ENCODE assay signal across 10 mouse cellular contexts in the genomic region with DNA sequence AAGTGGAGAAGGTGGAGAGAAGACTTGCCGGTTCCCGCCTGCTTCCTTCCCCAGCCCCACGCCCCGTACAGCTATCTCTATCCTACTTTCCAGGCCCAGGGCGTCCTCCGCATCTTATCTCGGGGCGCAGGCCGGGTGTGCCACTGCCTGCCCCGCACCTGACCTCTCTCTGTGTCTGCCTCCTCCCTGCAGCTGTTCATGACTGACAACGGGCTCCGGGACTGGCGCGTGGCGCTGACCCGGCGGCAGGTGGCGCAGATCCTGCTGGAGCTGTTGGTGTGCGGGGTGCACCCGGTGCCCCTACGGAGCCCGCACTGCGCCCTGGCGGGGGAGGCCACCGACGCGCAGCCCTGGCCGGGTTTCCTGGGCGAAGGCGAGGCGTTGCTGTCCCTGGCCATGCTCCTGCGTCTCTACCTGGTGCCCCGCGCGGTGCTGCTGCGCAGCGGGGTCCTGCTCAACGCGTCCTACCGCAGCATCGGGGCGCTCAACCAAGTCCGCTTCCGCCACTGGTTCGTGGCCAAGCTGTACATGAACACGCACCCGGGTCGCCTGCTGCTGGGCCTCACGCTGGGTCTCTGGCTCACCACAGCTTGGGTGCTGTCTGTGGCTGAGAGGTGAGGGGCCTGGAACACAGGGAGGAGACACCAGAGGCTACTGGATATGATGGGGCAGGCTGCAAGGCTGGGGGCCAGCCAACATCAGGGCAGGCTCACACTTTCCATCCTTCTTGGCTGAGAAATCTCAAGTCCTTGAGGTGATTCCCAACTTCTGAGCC. TPM values are rescaled to one million over a fixed set of nuclear protein-coding genes. Genes with fewer than 3 reads are reported as not detected.
DNase-seq lines count a peak whose midpoint lies in the region; ATAC-seq and TF ChIP-seq lines count a peak whose summit lies in the region.
"Had no signal": no experiment of that assay in that cellular context is flagged by ENCODE, and none has a peak within 500 bp of the region (broad histone marks: within the 10 kb centered on the region; RNA-seq: fewer than 3 reads in every experiment).

No protein-coding gene starts in this region.

- no peaks in the 10 kb centered on the region for H3K9me3 ChIP-seq in forebrain, embryonic 11.5 days (ENCODE audit: control insufficient read depth, low read length)
- H3K9me3 ChIP-seq in hindbrain, embryonic 14.5 days (ENCODE audit: control insufficient read depth, low read length), result no peaks in the 10 kb centered on the region
- H3K9me3 ChIP-seq in lung, embryonic 16.5 days (ENCODE audit: control insufficient read depth, low read length), result no peaks in the 10 kb centered on the region

- H3K4me1 ChIP-seq in forebrain, embryonic 11.5 days (replicated peaks; ENCODE audit: control insufficient read depth, insufficient read depth, low read length), result peaks cover 5% of the 10 kb centered on the region; the same call in 1 of the 2 replicates
- peaks cover 4% of the 10 kb centered on the region; the same call in 1 of the 2 replicates for H3K4me1 ChIP-seq in hindbrain, embryonic 14.5 days (replicated peaks; ENCODE audit: control insufficient read depth, insufficient read depth, low read length)
- peaks cover 16% of the 10 kb centered on the region; the same call in 1 of the 2 replicates for H3K4me1 ChIP-seq in lung, embryonic 16.5 days (replicated peaks; ENCODE audit: control insufficient read depth, insufficient read depth, low read length)
- H3K4me1 ChIP-seq in small intestine, adult 2 months (ENCODE audit: control insufficient read depth, insufficient read depth, insufficient read length, low read length), result peaks cover 29% of the 10 kb centered on the region

- no peak overlapping the region for H3K27ac ChIP-seq in forebrain, embryonic 11.5 days (ENCODE audit: low read depth, low read length)
- H3K27ac ChIP-seq in hindbrain, embryonic 14.5 days, result no peak overlapping the region
- H3K27ac ChIP-seq in lung, embryonic 16.5 days (ENCODE audit: low read length), result no peak overlapping the region
- H3K27ac ChIP-seq in small intestine, adult 2 months (ENCODE audit: insufficient read depth, low read depth, low read length), result peak overlapping the region; percentile 54; the same call in 1 of the 2 replicates
- H3K27ac ChIP-seq: macrophage had no signal

- peak; percentile 41; the same call in 1 of the 2 replicates for TF ChIP-seq CTCF in small intestine, adult 2 months (IDR thresholded peaks at IDR 0.05; ENCODE audit: extremely low read depth, insufficient read length, insufficient replicate concordance, low read depth, low read length)

- H3K4me3 ChIP-seq in forebrain, embryonic 11.5 days (ENCODE audit: low read depth, low read length), result peak overlapping the region; percentile 20
- peak overlapping the region; percentile 10; the same call in 1 of the 2 replicates for H3K4me3 ChIP-seq in hindbrain, embryonic 14.5 days (replicated peaks; ENCODE audit: low read length)
- H3K4me3 ChIP-seq in lung, embryonic 16.5 days (ENCODE audit: low read length), result peak overlapping the region; percentile 28
- peak overlapping the region; percentile 19 for H3K4me3 ChIP-seq in small intestine, adult 2 months (ENCODE audit: low read depth, low read length)

- peaks cover 5% of the 10 kb centered on the region for H3K27me3 ChIP-seq in forebrain, embryonic 11.5 days (ENCODE audit: control insufficient read depth, insufficient read depth, low read length)
- H3K27me3 ChIP-seq in hindbrain, embryonic 14.5 days (ENCODE audit: control insufficient read depth, insufficient read depth, low read length), result no peaks in the 10 kb centered on the region; the same call in 1 of the 2 replicates
- no peaks in the 10 kb centered on the region for H3K27me3 ChIP-seq in lung, embryonic 16.5 days (ENCODE audit: control insufficient read depth, insufficient read depth, low read depth, low read length)
- H3K27me3 ChIP-seq in small intestine, adult 2 months (ENCODE audit: control insufficient read depth, insufficient read depth, low read length), result no peaks in the 10 kb centered on the region

- no peaks in the 10 kb centered on the region for H3K36me3 ChIP-seq in forebrain, embryonic 11.5 days (ENCODE audit: control insufficient read depth, insufficient read depth, low read length)
- no peaks in the 10 kb centered on the region for H3K36me3 ChIP-seq in hindbrain, embryonic 14.5 days (replicated peaks; ENCODE audit: control insufficient read depth, insufficient read depth)
- H3K36me3 ChIP-seq in lung, embryonic 16.5 days (ENCODE audit: control insufficient read depth, insufficient read depth, low read length), result no peaks in the 10 kb centered on the region
- H3K36me3 ChIP-seq in small intestine, adult 2 months (ENCODE audit: control insufficient read depth, insufficient read depth, low read length), result peaks cover 13% of the 10 kb centered on the region

- H3K9ac ChIP-seq in forebrain, embryonic 11.5 days (ENCODE audit: low read length), result peak overlapping the region; percentile 32
- peak overlapping the region; percentile 17; the same call in 1 of the 2 replicates for H3K9ac ChIP-seq in hindbrain, embryonic 14.5 days
- H3K9ac ChIP-seq in lung, embryonic 16.5 days (ENCODE audit: low read length), result peak overlapping the region; percentile 52

- ATAC-seq in cerebellum, adult (ENCODE audit: insufficient number of reproducible peaks, low FRiP score, low TSS enrichment), result no peak
- peak; percentile 70 for ATAC-seq in forebrain, embryonic 11.5 days (replicated peaks; ENCODE audit: low FRiP score)
- ATAC-seq in hindbrain, embryonic 14.5 days (ENCODE audit: low FRiP score), result no peak
- ATAC-seq in lung, embryonic 16.5 days (ENCODE audit: low read depth), result peak; percentile 45

- H3K4me2 ChIP-seq in forebrain, embryonic 11.5 days (ENCODE audit: low read depth, low read length, severe bottlenecking), result peak overlapping the region; percentile 53
- H3K4me2 ChIP-seq in hindbrain, embryonic 14.5 days (replicated peaks), result peak overlapping the region; percentile 38
- H3K4me2 ChIP-seq in lung, embryonic 16.5 days (ENCODE audit: low read depth, low read length), result peak overlapping the region; percentile 55

- peak; percentile 27 for DNase-seq in cerebellum, adult 11 months
- DNase-seq in c-Kit-positive CD71-negative TER-119-negative erythroid progenitor cells, embryonic 14.5 days (ENCODE audit: low read depth), result peak; percentile 55
- DNase-seq in forebrain, embryonic 11.5 days (ENCODE audit: low spot score), result peak; percentile 81
- no peak for DNase-seq in hindbrain, embryonic 14.5 days (ENCODE audit: low spot score)
- no peak for DNase-seq in adipocyte (ENCODE audit: low spot score)

- TF ChIP-seq POLR2A in small intestine, adult 2 months (IDR thresholded peaks at IDR 0.05; ENCODE audit: low read depth, low read length), result no peak

- WGBS in forebrain, embryonic 11.5 days, result 7% methylated on average over 49 of the region's 49 CpGs
- 10% methylated on average over 49 of the region's 49 CpGs for WGBS in hindbrain, embryonic 14.5 days
- WGBS in lung, embryonic 16.5 days, result 8% methylated on average over 49 of the region's 49 CpGs
- WGBS in small intestine, adult 2 months, result 27% methylated on average over 49 of the region's 49 CpGs

RNA-seq across cellular contexts. Expression of a gene that starts 7.2 kb away (rescaled TPM):
- 3.5 and 4.1 TPM in 2 replicates for polyA plus RNA-seq in forebrain, embryonic 11.5 days (2014; fragmentation: Nextera tagmentation; extraction: Ambion mirVana)
- polyA plus RNA-seq in hindbrain, embryonic 14.5 days (2014; fragmentation: Nextera tagmentation; extraction: Ambion mirVana), result 1.7 and 2.8 TPM in 2 replicates
- polyA plus RNA-seq in lung, embryonic 16.5 days (2015; fragmentation: Nextera tagmentation; extraction: Ambion mirVana), result 3.2 and 5.7 TPM in 2 replicates
- polyA plus RNA-seq in small intestine, adult 2 months (2012; rRNA removed), result 61.9 and 95.5 TPM in 2 replicates

RNA-seq across cellular contexts. Expression of a gene that starts 22.1 kb away (rescaled TPM):
- polyA plus RNA-seq in forebrain, embryonic 11.5 days (2014; fragmentation: Nextera tagmentation; extraction: Ambion mirVana), result 29.6 and 29.8 TPM in 2 replicates
- polyA plus RNA-seq in hindbrain, embryonic 14.5 days (2014; fragmentation: Nextera tagmentation; extraction: Ambion mirVana), result 30.1 and 30.3 TPM in 2 replicates
- polyA plus RNA-seq in lung, embryonic 16.5 days (2015; fragmentation: Nextera tagmentation; extraction: Ambion mirVana), result 22.7 and 24.6 TPM in 2 replicates
- 29.9 and 54.2 TPM in 2 replicates for polyA plus RNA-seq in small intestine, adult 2 months (2012; rRNA removed)

RNA-seq across cellular contexts. Expression of a gene that starts 28.3 kb away (rescaled TPM):
- polyA plus RNA-seq in forebrain, embryonic 11.5 days (2014; fragmentation: Nextera tagmentation; extraction: Ambion mirVana), result not detected in 2 replicates
- polyA plus RNA-seq in hindbrain, embryonic 14.5 days (2014; fragmentation: Nextera tagmentation; extraction: Ambion mirVana), result not detected in 2 replicates
- polyA plus RNA-seq in lung, embryonic 16.5 days (2015; fragmentation: Nextera tagmentation; extraction: Ambion mirVana), result 0.06 and 0.33 TPM in 2 replicates
- 0.06 TPM in 1 of 2 replicates, not detected in the other for polyA plus RNA-seq in small intestine, adult 2 months (2012; rRNA removed)
- polyA plus RNA-seq: C2C12, macrophage had no signal

RNA-seq across cellular contexts. Expression of a gene that starts 43.5 kb away (rescaled TPM):
- polyA plus RNA-seq in forebrain, embryonic 11.5 days (2014; fragmentation: Nextera tagmentation; extraction: Ambion mirVana), result 0.23 TPM in 1 of 2 replicates, not detected in the other
- 0.31 TPM in 1 of 2 replicates, not detected in the other for polyA plus RNA-seq in hindbrain, embryonic 14.5 days (2014; fragmentation: Nextera tagmentation; extraction: Ambion mirVana)
- polyA plus RNA-seq in lung, embryonic 16.5 days (2015; fragmentation: Nextera tagmentation; extraction: Ambion mirVana), result not detected in 2 replicates
- polyA plus RNA-seq in small intestine, adult 2 months (2012; rRNA removed), result 0.15 TPM in 1 of 2 replicates, not detected in the other
- polyA plus RNA-seq: macrophage had no signal

Comparison
In these comparisons a context has a peak if more than half of its experiments do, and no peak if none do; other contexts are left out.
1. DNase-seq: peak in cerebellum, adult 11 months (single experiment), c-Kit-positive CD71-negative TER-119-negative erythroid progenitor cells, embryonic 14.5 days (single experiment) and forebrain, embryonic 11.5 days (single experiment); none in hindbrain, embryonic 14.5 days (single experiment) and adipocyte (single experiment).
2. ATAC-seq: peak in forebrain, embryonic 11.5 days (single experiment) and lung, embryonic 16.5 days (single experiment); none in cerebellum, adult (single experiment) and hindbrain, embryonic 14.5 days (single experiment).
3. Peak in every context shown above with its lines, with median percentiles within 50 percentile points of each other: H3K4me2 ChIP-seq, H3K4me3 ChIP-seq and H3K9ac ChIP-seq.